Mouse (Mus musculus) heart, embryonic 10.5 days (tissue): ENCODE measurements around the gene Cadps. TPM values are rescaled to one million over a fixed set of nuclear protein-coding genes. Genes with fewer than 3 reads are reported as not detected.

ENCODE experiments used
- DNase-seq: peaks from one replicate; pipeline ENCODE4 v3.0.0-alpha.2; 2017; ENCODE audit warnings: low spot score
- H3K27ac ChIP-seq: fragments of 300-500 bp; sonication (generic); 2 replicates; pipeline ENCODE4 v1.5.1; 2016; ENCODE audit warnings: mild to moderate bottlenecking
- H3K27me3 ChIP-seq: fragments of 300-500 bp; sonication (generic); 2 replicates; pipeline ENCODE4 v1.6.1; 2016; ENCODE audit warnings: mild to moderate bottlenecking; ENCODE audit not compliant: poor library complexity, insufficient read depth, severe bottlenecking
- H3K36me3 ChIP-seq: fragments of 300-500 bp; sonication (generic); 2 replicates; pipeline ENCODE4 v1.6.1; 2016; ENCODE audit warnings: mild to moderate bottlenecking, moderate library complexity
- H3K4me1 ChIP-seq: fragments of 300-500 bp; sonication (generic); 2 replicates; pipeline ENCODE4 v1.6.1; 2016; ENCODE audit warnings: mild to moderate bottlenecking
- H3K4me3 ChIP-seq: fragments of 300-500 bp; sonication (generic); 2 replicates; pipeline ENCODE4 v1.5.1; 2016; ENCODE audit warnings: mild to moderate bottlenecking, moderate library complexity
- H3K9me3 ChIP-seq: fragments of 300-500 bp; sonication (generic); 2 replicates; pipeline ENCODE4 v1.6.1; 2016; ENCODE audit warnings: mild to moderate bottlenecking, moderate library complexity
- WGBS: fragments of 180-500 bp; shearing (Covaris S2); methylation state at CpG from one replicate; pipeline ENCODE4 v1.1.7; 2016; 5-methylcytosine and 5-hydroxymethylcytosine counted together
- polyA plus RNA-seq: library from polyadenylated mRNA; unstranded; fragments of >200 nt; fragmentation: Nextera tagmentation; extraction: Ambion mirVana; gene quantifications from 2 replicates; pipeline ENCODE4 v1.2.1, GENCODE M21; 2016

The Cadps gene
- polyA plus RNA-seq, 1 experiment from 2014 or later: 0.65 TPM

DNA sequence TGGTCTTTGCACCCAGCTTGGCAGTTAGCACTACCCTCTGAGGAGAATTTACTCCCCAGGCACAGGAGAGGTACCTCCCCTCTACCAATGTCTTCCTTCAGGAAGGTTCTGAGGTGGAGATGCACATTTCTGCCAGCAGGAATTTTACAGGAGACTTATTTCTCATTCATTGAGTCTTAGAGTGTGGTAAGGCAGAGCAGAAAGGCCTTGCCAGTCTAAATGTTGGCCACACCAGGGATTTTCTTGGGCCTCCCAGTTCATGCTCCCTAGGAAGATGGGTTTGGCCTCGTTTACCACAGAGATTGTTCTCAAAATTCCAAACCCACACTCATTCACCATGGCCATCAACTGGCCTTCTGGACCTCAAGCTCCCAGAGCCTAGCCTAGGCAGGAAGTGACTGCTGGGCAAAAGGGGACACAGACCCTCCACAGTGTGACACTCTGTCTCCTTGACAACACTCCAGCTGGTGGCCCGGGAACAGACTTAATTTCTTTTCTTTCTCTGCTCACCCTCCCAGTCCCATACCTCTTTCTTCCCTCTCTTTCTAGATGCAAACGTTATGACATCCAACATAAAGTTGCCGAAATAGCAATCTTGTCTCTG, 434.6 kb downstream of the Cadps start:
- Histone ChIP-seq H3K9me3 (no peaks in the 10 kb centered on the region), H3K27me3 (peaks cover 28% of the 10 kb centered on the region), H3K4me1 (no peaks in the 10 kb centered on the region), H3K4me3 (no peak overlapping the region), H3K27ac (no peak overlapping the region), H3K36me3 (no peaks in the 10 kb centered on the region)
- no peak for DNase-seq
- WGBS: 30% methylated on average over 4 of the region's 4 CpGs

- Histone ChIP-seq H3K4me1 (no peaks in the 10 kb centered on the region), H3K4me3 (no peak overlapping the region), H3K27me3 (peaks cover 28% of the 10 kb centered on the region), H3K27ac (no peak overlapping the region), H3K9me3 (no peaks in the 10 kb centered on the region), H3K36me3 (no peaks in the 10 kb centered on the region)
- no peak for DNase-seq
- 70% methylated on average over 6 of the region's 6 CpGs for WGBS
These were observed 435.7 kb downstream of the Cadps start for GRCm38 (mm10) chr14:12387176-12387575.

- no peak overlapping the region for H3K4me3 ChIP-seq
- WGBS: 16% methylated on average over 9 of the region's 9 CpGs
- H3K36me3 ChIP-seq: no peaks in the 10 kb centered on the region
- H3K27me3 ChIP-seq: peaks cover 28% of the 10 kb centered on the region; the same call in 1 of the 2 replicates
- H3K4me1 ChIP-seq: peaks cover 9% of the 10 kb centered on the region; the same call in 1 of the 2 replicates
- no peak for DNase-seq
- no peak overlapping the region for H3K27ac ChIP-seq
- no peaks in the 10 kb centered on the region for H3K9me3 ChIP-seq
These were observed 445.0 kb downstream of the Cadps start for GRCm38 (mm10) chr14:12377883-12378282.

- Histone ChIP-seq H3K36me3 (no peaks in the 10 kb centered on the region), H3K27me3 (peaks cover 28% of the 10 kb centered on the region; the same call in 1 of the 2 replicates), H3K9me3 (no peaks in the 10 kb centered on the region), H3K27ac (no peak overlapping the region), H3K4me3 (no peak overlapping the region), H3K4me1 (peaks cover 9% of the 10 kb centered on the region; the same call in 1 of the 2 replicates)
- 95% methylated on average over 2 of the region's 2 CpGs for WGBS
- DNase-seq: no peak
These were observed 445.6 kb downstream of the Cadps start for GRCm38 (mm10) chr14:12377289-12377688.

GRCm38 (mm10) chr14:12375451-12375850, 447.4 kb downstream of the Cadps start:
- Histone ChIP-seq H3K27me3 (peaks cover 26% of the 10 kb centered on the region; the same call in 1 of the 2 replicates), H3K4me3 (no peak overlapping the region), H3K36me3 (no peaks in the 10 kb centered on the region), H3K4me1 (peaks cover 9% of the 10 kb centered on the region; the same call in 1 of the 2 replicates), H3K27ac (no peak overlapping the region), H3K9me3 (no peaks in the 10 kb centered on the region)
- 72% methylated on average over 2 of the region's 2 CpGs for WGBS
- DNase-seq: no peak

DNA sequence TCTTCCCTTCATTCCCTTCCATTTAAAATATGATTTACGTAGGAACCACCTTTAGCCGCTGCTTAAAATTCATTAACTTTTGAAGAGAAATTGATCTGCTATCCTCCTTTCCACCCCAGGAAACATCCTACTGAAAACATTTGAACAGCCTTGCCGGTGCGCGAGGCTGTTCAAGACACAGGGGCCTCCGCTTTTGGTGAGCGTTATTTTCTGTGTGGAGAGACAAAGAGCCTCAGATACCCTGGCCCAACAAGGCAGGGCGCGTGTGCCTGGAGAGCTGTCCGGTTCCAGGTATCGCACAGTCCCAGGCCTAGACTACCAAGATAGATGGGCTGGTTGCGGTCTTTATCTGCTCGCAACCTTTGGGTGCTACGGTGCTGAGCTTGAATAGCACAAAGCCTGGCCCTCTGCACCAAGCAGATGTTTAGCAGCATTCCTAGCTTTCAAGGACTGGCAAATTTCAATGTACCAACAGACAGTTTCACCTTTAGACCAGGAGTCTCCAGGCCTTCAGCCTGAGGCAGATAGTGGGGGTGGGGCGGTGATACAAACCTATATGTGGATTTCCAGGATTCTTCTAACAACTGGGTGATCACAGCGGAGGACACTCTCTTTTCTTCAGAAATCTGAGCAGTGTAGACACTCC, 472.5 kb downstream of the Cadps start:
- H3K36me3 ChIP-seq: no peaks in the 10 kb centered on the region
- no peaks in the 10 kb centered on the region for H3K9me3 ChIP-seq
- peaks cover 12% of the 10 kb centered on the region; the same call in 1 of the 2 replicates for H3K4me1 ChIP-seq
- DNase-seq: no peak
- H3K27me3 ChIP-seq: peaks cover 99% of the 10 kb centered on the region
- no peak overlapping the region for H3K27ac ChIP-seq
- no peak overlapping the region for H3K4me3 ChIP-seq
- 6% methylated on average over 16 of the region's 16 CpGs for WGBS

- DNase-seq: no peak
- 6% methylated on average over 15 of the region's 15 CpGs for WGBS
- no peak overlapping the region for H3K4me3 ChIP-seq
- H3K4me1 ChIP-seq: peaks cover 20% of the 10 kb centered on the region
- H3K27me3 ChIP-seq: peaks cover 100% of the 10 kb centered on the region
- H3K9me3 ChIP-seq: no peaks in the 10 kb centered on the region
- H3K27ac ChIP-seq: no peak overlapping the region
- no peaks in the 10 kb centered on the region for H3K36me3 ChIP-seq
These were observed 473.4 kb downstream of the Cadps start for GRCm38 (mm10) chr14:12349334-12350090.

DNA sequence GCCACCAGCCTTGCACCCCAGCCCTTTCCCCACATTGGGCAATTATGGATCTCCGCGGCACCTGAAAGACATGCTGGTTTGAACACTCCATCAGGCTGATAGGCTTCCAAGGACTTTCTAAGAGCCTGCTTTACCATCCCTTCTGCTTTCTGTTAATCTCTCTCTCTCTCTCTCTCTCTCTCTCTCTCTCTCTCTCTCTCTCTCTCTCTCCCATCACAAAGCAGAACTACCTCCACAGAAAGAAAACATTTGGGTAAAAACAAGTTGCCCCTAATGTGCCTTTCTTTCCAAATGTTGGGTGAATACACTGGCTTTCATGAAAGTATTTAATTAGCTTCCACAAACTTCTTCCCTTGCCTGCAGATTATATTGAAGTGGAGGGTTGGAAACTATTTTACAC, 474.8 kb downstream of the Cadps start, which contains the start of gene Fezf2:
TSS of gene Fezf2 (minus strand) at position 101 of the 400 bp plus-strand sequence.
- DNase-seq: no peak
- peaks cover 100% of the 10 kb centered on the region for H3K27me3 ChIP-seq
- no peaks in the 10 kb centered on the region for H3K9me3 ChIP-seq
- H3K4me3 ChIP-seq: peak within 1 kb of the TSS; percentile 39; the same call in 1 of the 2 replicates
- 8% methylated on average over 2 of the region's 2 CpGs for WGBS
- no peaks in the 10 kb centered on the region for H3K36me3 ChIP-seq
- H3K27ac ChIP-seq: no peak within 1 kb of the TSS
- peaks cover 23% of the 10 kb centered on the region for H3K4me1 ChIP-seq

- Histone ChIP-seq H3K9me3 (no peaks in the 10 kb centered on the region), H3K4me3 (peak overlapping the region; percentile 39), H3K4me1 (peaks cover 23% of the 10 kb centered on the region), H3K27ac (no peak overlapping the region), H3K36me3 (no peaks in the 10 kb centered on the region), H3K27me3 (peaks cover 99% of the 10 kb centered on the region)
- no peak for DNase-seq
- 2% methylated on average over 26 of the region's 26 CpGs for WGBS
These were observed 475.8 kb downstream of the Cadps start for GRCm38 (mm10) chr14:12346865-12347600.

GRCm38 (mm10) chr14:12346011-12346864, 476.6 kb downstream of the Cadps start:
- peaks cover 23% of the 10 kb centered on the region for H3K4me1 ChIP-seq
- H3K27ac ChIP-seq: no peak overlapping the region
- DNase-seq: no peak
- H3K36me3 ChIP-seq: no peaks in the 10 kb centered on the region
- peaks cover 99% of the 10 kb centered on the region for H3K27me3 ChIP-seq
- WGBS: under 1% methylated on average over 50 of the region's 50 CpGs
- no peaks in the 10 kb centered on the region for H3K9me3 ChIP-seq
- peak overlapping the region; percentile 39 for H3K4me3 ChIP-seq

- H3K36me3 ChIP-seq: no peaks in the 10 kb centered on the region
- no peaks in the 10 kb centered on the region for H3K9me3 ChIP-seq
- under 1% methylated on average over 40 of the region's 40 CpGs for WGBS
- no peak overlapping the region for H3K27ac ChIP-seq
- H3K27me3 ChIP-seq: peaks cover 99% of the 10 kb centered on the region
- H3K4me1 ChIP-seq: peaks cover 28% of the 10 kb centered on the region
- peak; percentile 63 for DNase-seq
- peak overlapping the region; percentile 39 for H3K4me3 ChIP-seq
These were observed 477.5 kb downstream of the Cadps start for GRCm38 (mm10) chr14:12345241-12345921.
